Mouse (Mus musculus): ENCODE measurements around the gene Pcsk5.

GRCm38 (mm10) chr19:17479471-17479870, 358.0 kb downstream of the Pcsk5 start:
- TF ChIP-seq CTCF (IDR thresholded peaks at IDR 0.05; ENCODE audit: low read depth, low read length) = no peak
- TF ChIP-seq GATA1 (IDR thresholded peaks at IDR 0.05; ENCODE audit: borderline replicate concordance, low read length) = no peak
- TF ChIP-seq TAL1 (conservative IDR thresholded peaks at IDR 0.05; ENCODE audit: low read depth, low read length) = no peak
- TF ChIP-seq GATA2 (IDR thresholded peaks at IDR 0.05; ENCODE audit: borderline replicate concordance, low read depth, low read length) = no peak
- TF ChIP-seq POLR2AphosphoS5 (IDR thresholded peaks at IDR 0.05; ENCODE audit: insufficient replicate concordance, low read depth, low read length) = no peak

Measured in G1E (cell line).